Mouse (Mus musculus) CD4-positive helper T cell, adult 2 months (primary cell): ENCODE measurements around the gene Usmg5.
A peak's percentile ranks its signal among the peaks of the same experiment; 100 is the strongest.

Source experiments
- DNase-seq: peaks from one replicate; pipeline ENCODE4 v3.0.0-alpha.2; 2012; ENCODE audit warnings: low read depth, missing footprints, low spot score

Gene Usmg5

DNA sequence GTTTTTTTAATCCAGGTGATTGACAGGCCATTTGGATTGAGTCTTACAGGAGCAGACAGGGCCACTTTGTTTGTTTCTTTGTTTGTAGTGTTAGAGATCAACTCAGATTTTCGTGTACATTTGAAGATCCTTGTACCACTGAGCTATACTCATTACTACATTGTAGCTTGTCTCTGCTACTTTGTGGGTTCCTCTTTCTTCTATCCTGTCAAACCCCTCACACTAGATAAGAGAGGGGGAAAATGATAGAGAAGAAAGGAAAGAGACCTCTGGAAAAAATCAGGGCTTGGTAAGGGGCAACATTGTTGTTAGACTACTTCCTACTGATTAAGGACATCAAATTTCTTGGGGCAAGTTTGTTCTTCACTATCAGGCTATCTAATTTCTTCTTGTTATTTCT lies 32.8 kb downstream of the Usmg5 start:
- no peak for DNase-seq

DNA sequence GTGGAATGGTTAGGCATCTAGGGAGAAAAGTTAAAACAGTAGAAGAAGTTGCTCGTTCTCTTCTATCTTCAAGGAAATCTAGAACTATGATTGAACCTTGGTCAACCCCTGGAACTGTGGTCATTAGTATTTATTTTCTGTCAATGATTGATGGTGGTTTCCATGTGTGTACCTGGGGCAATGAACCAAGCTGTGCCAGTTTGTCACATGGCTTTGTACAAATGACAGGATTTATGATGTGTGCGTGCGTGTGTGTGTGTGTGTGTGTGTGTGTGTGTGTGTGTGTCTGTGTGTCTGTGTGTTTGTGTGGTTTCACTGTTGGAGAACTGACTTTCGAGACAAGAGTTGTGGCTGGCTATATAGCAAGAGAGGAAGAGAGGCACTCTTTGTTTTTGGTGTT lies 37.0 kb downstream of the Usmg5 start:
- DNase-seq = no peak

DNA sequence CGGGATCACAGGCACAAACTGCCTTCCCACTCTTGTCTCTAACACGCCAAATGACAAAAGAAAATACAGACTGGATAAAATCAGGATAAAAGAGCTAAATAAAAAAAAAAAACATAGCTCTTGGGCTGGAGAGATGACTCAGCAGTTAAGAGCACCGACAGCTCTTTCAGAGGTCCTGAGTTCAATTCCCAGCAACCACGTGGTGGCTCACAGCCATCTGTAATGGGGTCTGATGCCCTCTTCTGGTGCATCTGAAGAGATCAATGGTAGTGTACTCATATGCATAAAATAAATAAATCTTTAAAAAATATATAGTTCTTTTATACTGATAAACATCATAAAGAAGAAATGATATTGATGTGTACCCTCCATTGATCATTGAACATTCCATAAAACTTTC lies 37.5 kb downstream of the Usmg5 start:
- DNase-seq = no peak

DNA sequence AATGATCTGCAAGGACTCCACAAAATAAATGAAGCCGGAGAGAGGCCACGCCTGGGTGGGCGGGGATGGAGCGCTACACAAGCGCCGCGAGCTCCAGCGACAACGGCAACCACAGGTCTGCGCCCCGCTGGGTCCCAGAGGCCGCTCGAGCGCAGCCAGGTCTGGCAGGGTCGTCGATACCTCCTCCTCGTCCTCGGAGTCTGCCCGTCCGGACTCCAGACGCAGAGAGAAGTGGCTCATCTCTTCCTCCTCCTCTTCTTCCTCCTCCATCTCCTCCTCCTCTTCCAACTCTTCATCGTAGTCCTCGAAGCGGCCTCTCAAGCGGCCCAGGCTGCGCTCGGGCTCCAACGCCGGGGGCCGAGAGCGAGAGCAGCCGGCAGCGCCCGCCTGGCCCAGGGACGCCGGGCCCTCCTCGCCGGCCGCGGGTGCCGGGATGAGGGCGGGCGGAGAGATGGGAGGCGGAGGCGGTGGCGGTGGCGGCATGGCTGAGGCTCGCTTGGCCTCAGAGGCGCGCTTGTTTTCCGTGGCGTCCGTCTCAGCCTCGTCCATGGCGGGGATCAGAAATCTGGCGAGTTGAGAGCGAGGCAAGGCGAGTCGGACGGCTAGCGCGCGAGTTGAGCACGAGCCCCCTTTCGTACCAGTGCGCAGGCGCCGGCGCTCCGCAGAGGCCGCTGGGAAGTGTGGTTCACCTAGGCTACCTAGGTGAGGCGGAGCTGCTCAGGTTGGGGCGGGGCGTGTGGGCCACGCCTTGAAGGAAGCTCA lies 40.0 kb downstream of the Usmg5 start, which contains the start of gene Pcgf6:
Pcgf6 (minus strand) TSS at position 636 of the 762 bp plus-strand sequence.
- peak; percentile 92 for DNase-seq

DNA sequence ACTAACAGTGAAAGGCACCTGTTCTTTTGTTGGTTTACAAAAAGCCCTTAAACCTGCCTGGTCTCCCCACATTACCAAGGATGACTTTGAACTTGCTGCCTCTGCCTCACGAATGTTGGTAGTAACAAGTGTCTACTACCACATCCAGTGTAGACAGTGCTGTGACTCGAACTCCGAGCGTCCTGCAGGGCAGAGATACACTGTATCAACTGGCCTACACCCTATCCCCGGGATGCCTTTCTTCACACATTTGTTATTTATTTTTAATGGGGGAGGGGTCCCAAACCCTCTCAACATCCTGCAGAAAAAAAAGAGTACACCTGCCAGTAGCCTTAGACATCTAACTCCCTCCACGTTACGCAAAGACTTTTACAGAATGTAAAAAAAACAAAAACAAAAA lies 40.6 kb downstream of the Usmg5 start:
- DNase-seq = no peak

DNA sequence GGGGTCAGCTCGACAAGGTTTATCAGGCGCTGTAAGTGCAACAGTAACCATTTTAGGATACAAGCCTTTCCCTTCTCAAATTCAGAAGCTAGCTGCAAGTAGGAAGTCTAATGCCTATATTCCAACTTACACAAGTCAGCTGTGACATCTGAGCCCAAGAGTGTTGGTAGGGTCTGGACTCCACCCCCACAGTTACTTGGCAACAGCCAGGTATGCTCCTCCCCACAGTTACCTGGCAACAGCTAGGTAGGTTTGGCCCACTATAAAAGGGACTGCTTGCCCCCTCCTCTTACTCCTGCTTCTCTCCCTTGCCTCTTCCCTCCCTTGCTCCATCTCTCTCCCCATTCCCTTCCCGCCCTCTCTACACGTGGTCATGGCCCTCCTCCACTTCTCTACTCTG lies 41.4 kb downstream of the Usmg5 start:
- DNase-seq = no peak

DNA sequence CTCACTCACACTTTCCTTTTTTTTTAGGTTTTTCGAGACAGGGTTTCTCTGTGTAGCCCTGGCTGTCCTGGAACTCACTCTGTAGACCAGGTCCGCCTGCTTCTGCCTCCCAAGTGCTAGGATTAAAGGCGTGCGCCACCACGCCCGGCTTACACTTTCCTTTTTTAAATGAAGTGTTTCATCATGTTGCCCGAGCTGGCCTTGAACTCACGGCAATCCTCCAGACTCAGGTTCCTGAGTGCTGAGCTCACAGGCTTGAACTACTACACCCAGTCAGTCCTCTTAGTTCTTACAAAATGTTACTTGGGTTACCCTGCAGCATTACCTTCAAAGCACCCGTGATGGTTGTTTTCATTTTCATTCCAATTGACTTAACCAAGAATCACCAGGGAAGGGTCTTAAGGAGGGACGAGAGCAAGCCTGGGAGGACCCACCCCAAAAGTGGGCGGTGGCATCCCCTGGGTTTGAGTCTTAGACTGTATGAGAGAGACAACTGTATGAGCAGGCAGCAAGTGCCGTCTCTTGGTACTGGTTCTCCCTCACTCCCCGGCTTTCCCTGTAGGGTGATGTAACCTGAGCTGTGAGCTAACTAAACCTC lies 43.1 kb downstream of the Usmg5 start:
- DNase-seq = no peak

DNA sequence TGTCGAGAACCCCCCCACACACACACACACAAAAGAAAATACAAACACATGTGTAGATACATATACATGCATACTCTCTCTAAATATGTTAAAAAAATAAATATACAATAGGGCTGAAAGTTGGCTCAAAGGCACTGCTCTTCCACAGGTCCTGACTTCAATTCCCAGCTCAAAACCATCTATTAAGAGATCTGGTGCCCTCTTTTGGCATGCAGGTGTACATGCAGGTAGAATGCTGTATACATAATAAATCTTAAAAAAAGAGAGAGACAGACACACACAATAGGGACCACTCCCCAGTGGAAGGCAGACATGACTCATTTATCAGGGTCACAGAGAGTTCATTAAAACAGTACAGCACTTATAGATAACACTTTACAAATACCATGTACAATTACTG lies 44.1 kb downstream of the Usmg5 start:
- no peak for DNase-seq

DNA sequence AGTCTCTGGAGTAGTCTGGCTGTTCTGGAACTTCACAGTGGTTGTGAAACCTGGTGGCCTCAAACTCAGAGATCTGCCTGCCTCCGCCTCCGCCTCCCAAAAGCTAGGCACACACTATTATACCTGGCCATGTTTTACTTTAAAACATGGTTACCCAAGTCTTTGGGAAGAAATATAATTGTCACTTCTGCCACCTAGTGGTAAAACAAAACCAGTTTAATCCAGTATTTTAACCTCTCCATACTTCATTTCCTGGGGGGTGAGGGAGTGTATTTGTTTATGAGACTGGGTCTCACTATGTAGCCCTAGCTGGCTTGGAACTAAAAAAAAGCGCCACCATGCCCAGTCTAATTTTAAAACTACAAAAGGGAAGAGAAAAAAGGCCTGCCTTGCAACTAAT lies 46.8 kb downstream of the Usmg5 start:
- peak; percentile 41 for DNase-seq

DNA sequence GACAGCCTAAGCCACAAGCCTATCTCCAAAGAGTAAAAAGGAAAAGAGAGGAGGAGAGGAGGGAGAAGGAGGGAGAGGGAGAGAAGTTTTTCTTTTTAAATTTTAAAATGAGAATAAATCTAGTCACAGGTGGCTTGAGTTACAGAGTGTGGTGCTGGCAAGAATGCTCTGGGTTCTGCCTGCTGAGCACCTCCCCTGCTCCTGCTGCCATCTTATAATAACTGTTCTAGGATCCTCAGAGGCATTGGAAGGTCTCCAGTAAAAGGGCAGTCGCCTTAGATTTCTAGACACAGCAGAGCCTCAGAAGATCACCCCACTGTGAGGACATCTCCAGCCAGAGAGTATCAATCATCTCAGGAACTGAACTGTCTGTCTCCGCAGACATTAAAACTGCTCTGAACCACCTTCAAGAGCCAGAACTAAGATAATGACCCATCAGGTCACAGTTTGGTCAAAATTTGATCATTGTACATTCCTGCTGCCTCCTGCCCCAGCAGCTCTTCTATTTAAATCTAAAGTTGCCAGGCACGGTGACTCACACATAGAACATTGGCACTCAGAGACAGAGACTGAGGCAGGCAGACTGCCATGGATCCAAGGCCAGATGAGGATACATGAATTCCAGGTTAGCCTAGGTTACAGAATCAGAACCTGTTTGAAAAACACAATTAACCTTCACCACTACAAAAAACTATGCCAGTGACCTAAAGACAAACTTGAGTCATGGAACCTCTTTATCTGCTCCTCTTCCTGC lies 49.5 kb downstream of the Usmg5 start:
- no peak for DNase-seq

DNA sequence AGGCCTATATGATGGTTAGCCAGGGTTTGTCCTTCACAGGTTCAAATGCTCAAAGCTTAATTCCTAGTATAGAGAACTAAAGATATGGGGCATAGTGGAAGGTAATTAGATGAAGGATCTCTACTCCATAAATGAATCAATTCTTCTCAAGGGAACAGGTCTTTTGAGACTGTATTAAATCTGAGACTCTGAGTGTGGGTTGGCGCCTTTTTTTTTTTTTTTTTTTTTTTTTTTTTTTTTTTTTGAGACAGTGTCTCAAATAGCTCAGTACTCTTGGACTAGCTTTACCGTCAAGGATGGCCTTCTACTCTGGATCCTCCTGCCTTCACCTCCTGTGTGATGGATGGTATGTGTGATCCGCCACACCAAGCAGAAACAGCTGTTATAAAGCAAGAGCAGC lies 53.9 kb downstream of the Usmg5 start:
- DNase-seq = no peak

DNA sequence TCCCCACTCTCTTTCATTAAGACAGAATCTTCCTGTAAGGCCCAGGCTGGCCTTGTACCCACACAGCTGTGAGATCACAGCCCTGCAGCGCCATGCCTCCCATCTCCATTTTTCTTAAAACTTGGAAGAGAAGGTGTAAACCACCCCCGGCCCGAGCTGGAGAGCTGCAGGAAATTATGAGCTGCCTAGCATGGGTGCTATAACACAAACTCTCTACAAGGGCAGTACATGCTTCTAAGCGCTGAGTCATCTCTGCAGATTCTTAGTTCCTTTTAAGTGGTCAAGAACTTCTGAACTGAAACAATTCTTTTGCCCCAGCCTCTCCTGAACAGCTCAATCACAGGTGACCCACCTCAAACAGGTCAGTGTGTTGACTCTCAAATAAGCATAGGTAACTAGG lies 55.5 kb downstream of the Usmg5 start:
- DNase-seq = no peak
